Mouse (Mus musculus) liver (tissue): Measurements from ENCODE around the gene Dpp9.

ENCODE experiments used
- DNase-seq: peaks from one replicate; pipeline ENCODE4 v3.0.0-alpha.2; 2020; ENCODE audit warnings: mixed read lengths

The Dpp9 gene

DNA sequence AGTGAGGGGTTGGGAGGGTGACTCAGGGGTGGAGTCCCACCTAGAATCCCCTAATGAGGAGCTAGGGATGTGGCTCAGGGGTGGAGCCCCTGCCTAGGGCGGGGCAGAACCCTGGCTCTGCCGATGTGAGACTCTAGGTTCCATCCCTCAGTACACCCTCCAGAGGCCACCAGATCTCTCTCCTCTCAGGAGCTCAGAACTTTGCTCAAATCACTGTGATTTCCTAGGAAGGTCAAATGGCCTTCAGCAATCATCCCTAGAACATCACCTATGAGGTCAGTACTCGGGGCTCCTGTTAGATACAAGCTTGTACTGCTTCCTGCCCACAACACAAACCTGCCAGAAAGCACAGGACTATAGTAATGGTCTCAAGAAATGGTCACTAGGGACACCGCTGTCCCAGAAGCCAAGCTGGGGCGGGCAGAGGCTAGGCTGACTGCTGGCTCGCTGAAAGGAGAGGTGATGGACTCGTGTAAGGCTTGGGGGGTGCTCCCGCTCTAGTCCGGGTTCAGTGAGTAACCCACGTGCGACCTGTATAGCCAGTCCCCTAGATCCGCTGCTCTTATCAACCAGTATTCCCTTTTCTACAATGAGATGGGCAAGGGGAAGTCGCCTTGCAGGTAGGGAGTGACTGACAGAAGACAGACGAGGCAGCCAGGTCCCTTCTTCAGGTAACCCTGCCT is 35.6 kb downstream of the Dpp9 start:
- peak; percentile 63 for DNase-seq

DNA sequence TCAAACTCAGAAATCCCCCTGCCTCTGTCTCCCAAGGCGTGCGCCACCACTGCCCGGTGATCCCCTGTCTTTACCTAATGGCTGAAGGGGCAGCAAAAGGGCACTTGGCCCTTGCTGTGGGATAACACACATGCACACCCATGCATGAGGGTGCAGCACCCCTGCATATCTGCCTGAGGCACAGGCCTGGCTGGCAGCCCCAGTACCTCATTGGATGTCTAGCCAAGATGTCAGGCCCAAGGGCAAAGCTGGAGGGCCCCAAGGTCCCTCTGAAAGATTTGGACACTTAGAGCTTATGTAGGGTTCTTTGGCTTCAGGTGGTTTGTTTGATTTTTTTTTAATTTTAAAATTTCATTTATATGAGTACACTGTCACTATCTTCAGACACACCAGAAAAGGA is 43.3 kb downstream of the Dpp9 start:
- no peak for DNase-seq

- DNase-seq: no peak
Observed at GRCm38 (mm10) chr17:56173401-56174046, 45.2 kb downstream of the Dpp9 start.

DNA sequence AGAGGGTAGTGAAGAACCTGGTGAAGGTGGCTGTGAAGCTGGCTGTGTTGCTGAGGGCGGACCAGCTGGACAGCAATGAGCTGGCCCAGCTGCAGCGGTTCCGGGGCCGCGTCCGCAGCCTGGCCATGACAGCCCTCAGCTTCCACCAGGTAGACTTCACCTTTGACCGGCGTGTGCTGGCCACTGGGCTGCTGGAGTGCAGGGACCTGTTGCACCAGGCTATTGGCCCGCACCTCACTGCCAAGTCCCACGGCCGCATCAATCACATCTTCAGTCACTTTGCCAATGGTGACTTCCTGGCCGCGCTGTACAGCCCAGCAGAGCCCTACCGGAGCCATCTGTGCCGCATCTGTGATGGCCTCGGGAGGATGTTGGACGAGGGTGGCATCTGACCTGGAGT is 46.8 kb downstream of the Dpp9 start:
- no peak for DNase-seq

DNA sequence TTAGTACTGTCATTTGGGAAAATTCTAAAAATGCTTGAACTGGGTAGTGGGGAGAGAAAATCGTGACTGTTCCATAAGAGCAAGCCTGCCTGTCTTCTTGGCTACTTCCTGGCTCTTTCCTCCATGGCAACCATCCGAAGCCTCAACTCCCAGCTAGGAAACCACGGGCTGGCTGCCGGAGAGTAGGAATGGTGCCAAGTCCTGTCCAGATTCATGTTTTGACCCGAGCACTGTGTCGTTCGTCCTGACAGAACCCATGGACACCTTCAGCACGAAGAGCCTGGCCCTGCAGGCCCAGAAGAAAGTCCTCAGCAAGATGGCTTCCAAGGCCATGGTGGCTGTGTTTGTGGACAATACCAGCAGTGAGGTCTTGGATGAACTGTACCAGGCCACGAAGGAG is 47.2 kb downstream of the Dpp9 start:
- no peak for DNase-seq

DNA sequence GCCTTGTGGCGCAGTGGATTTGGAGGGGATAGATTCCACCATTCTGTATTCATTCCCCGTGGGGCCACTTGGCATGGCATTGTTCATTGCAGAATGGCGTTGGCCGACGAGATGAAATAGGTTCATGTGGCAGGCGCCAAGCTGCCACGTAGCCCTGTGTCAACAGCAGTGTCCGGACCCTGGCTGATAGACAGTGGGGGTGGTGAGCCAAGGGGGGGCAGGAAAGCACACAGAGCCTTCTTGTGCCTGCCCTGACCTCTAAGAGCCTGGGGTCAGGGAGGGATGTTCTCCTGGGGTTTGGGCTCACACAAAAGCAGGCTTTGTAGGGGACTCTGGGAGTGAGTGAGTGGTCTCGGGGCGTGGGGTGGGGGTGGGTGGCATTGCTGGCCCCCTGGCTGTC is 48.1 kb downstream of the Dpp9 start:
- DNase-seq: no peak

DNA sequence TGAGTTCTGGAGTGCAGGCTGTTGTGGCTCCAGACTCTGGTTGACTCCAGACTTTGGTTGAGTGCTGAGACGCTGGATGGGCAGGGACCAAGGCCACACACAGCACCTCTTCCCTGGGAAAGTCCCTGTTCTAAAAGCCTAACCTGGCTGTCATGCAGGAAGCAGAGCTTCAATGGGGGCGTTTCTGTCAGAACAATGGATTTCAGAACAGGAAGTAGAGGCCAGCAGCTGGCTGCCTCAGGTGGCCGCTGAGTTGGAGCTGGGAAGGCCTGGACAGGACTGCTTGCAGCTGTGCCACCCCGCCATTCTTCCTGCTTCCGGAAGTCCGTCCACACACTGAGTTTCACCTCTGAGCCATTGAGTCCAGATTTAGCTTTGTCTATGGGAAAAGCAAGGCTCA is 48.9 kb downstream of the Dpp9 start:
- DNase-seq: no peak

DNA sequence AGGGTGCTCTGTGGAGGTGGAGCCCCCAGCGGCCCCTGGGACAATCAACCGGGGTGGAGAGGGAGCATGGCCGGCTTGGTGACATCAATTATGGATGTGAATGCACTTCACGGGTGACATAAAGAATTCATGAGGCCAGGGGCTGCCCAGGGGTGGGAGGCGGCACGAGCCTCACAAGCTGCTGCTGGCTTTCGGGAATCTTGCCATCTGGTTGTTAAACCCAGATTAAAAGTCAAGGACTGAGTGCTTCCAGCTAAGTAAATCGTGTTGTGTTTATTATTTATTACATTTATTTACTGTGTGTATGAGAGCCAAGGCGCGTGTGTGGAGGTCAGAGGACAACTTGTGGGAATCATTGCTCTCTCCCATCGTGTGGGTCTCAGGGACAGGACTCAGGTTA is 53.0 kb downstream of the Dpp9 start:
- DNase-seq: no peak

DNA sequence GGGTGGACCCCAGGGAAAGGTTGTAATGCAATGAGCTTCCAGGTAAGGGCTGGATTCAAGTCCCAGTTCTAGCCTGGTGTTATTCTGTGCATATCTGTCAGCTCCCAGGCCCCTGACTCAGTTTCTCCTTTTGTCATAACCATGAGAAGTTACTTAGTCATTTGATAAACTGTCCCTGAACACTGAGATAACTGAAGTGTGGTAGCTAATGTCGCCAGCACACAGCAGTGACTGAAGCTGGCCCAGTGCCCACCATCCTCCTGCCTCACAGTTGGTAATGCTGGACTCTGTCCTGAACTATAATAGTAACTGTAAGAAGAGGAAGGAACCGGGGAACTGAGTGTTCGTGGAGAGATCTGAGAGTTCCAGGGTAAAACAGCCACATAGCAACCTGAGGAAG is 54.2 kb downstream of the Dpp9 start:
- no peak for DNase-seq

GRCm38 (mm10) chr17:56163523-56164102 is 55.1 kb downstream of the Dpp9 start:
- no peak for DNase-seq

DNA sequence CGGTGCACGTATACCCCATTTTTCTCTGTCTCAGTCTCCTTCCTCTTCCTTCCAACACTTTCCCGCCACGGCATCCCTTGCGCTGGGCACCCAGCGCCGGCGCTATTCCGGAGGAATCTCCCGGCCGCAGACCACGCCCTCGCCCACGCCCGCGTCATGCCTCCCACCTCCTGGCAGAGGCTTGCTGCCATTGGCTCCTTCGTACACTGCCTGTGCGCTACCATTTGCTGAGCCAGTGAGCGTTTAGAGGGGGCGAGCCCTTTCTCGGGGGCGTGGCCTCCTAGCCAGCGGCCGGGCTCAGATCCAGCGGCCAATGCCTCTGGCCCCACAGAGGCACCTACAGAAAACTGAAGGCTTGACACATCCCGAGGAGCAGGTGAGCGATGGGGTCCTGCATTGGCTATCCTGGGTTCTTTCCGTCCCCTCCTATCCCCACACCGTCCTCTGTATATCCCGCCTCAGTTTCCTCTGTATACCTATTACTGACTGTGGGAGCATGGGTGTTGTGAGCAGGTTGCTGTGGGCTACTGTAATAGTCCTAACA is 56.4 kb downstream of the Dpp9 start, which contains the start of gene Tnfaip8l1:
Tnfaip8l1 (plus strand) TSS at position 247 of the 544 bp plus-strand sequence.
- peak; percentile 95 for DNase-seq

DNA sequence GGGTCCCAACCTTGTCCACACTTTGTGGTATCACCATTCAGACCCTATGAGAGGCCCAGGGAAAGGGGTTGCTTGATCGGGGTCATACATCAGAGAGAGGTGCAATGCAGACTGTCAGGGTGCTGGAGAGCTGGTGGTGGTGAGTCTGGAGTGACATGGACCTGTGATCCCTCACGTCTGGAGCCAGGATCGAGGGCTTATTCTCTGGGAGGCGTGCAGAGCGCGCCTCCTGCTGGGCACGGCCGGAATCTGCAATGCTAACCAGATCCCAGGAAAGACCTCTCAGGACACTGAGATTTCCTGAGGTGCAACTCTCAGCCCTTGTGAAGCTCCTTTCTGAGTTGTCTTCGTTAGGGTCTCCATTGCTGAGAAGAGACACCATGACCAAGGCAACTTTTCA is 59.0 kb downstream of the Dpp9 start:
- DNase-seq: peak; percentile 66

GRCm38 (mm10) chr17:56153643-56154042 is 65.1 kb downstream of the Dpp9 start:
- DNase-seq: peak; percentile 72

DNA sequence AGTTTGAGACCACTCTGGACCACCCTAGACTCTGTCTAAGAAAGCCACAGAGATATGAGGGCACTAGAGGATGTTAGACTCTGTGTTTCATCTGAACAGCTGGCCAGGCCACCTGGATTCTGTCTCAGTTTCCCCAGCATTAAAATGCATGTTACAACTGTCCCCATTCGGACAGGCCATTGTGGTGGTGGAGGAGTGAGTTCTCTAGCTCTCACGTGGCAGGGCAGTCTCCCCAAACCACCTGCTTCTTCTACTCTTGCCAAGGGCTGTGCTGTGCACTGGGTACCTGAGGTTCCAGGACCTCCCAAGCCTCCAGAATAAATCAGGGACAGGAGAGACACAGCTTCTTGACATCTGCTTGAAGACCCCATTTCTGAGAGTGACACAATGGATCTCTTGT is 68.8 kb downstream of the Dpp9 start:
- DNase-seq: no peak

DNA sequence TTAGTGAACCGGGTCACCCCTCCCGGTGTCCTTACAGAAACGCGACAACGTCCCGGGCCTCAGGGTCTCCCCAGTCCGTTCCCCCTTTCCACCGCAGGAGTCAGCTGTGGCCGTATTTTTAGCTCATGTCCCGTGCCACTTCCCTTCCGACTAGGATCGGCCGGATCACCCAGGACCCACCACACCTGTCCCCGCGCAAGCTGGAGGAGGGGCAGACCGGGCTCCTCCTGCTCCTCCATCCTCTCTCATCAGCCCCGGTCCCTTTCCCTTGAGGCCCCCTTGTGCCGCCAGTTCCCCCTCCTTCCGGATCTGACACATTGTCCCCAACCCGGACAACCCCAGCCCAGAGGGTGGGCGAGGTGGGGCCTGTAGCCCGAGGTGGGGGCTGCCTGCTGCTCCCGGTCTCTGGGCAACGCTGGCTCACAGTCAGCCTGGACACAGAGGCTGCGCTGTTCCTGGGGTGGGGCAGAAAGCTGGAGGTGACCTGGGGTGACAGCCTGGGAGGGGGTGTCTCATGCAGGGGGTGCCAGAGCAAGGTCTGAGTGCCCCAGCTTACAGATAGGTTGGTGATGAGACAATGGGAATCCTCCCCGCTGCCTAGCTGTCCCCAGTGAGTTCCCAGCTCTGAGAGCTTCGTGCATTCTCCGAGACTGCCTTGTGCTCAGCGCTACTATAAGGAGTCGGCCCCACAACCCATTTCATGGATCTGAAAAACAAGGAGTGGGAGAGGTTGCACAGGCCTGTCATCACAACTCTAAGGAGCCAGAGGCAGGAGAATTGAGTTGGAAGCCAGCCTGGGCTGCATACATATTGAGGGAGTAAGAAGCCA is 69.7 kb downstream of the Dpp9 start:
- DNase-seq: no peak

DNA sequence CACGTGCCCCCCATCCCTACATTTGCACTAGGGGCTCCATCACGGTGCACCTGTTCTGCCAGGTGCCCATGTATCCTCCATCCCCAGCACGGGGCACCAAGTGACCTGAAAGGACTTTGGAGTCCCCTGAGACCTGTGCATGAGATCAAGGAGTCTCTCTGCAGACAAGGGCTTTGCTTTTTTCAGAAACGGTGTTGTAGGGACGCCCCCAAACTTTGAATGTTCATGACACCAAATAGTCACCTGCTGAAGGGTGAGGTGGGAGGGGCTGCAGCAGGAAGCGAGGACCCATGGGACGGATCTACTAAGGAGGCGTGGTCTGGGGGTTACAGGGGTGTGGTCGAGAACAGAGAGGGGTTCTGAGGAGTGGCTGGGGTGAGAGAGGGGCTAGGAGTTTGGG is 70.4 kb downstream of the Dpp9 start:
- no peak for DNase-seq

- DNase-seq: no peak
Observed at GRCm38 (mm10) chr17:56147420-56147819, 71.3 kb downstream of the Dpp9 start.

GRCm38 (mm10) chr17:56146131-56146530 is 72.6 kb downstream of the Dpp9 start:
- no peak for DNase-seq

DNA sequence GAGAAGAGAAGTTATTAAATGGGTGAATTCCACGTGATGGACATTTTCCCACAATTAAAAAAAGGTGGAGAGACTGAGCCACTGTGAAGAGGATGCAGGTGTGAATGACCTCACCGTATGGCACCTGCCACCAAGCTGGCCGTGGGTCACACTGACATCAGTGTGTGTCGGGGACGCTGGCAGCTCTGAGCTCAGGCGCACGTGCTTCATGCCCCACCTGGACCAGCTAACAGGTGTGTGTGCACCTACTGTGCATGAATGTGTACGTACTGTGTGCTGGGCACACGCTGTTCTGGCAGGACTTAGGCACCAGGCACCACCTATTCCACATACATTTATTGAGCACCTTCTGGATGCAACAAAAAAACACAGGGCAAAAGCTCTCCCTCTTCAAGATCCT is 74.2 kb downstream of the Dpp9 start:
- no peak for DNase-seq

GRCm38 (mm10) chr17:56141702-56142605 is 76.8 kb downstream of the Dpp9 start:
- no peak for DNase-seq

- peak; percentile 55 for DNase-seq
Observed at GRCm38 (mm10) chr17:56139858-56140595, 78.7 kb downstream of the Dpp9 start, which contains the start of gene Sema6b. Gene Sema6b, minus strand, starts transcription at chr17:56140343.
